Mouse (Mus musculus): Measurements from ENCODE around the gene Olfr806. TPM values are rescaled to one million over a fixed set of nuclear protein-coding genes. Genes with fewer than 3 reads are reported as not detected.

Olfr806 gene
- not detected for total RNA-seq (2021)
- long read RNA-seq, experiment 1: 0 reads
- long read RNA-seq, experiment 2: 0 reads

DNA sequence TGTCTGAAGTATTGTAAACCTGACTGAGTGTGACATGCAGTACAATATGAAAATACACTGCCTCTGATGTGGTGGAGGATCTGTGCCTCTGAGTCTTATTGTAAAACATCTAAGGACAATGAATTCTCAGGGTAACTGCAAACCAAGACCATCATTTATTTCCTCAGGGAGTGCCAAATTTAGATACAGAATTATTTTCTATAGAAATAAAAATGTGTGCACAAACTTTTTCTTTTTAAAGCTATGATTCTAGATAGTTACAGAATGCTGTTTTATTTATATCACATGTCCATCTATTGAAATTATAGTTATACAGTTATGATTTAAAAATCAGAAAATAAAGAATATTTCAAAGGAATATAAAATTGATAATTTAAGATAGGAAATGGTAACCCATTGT lies at the start of gene Olfr806:
TSS of gene Olfr806 (minus strand) at position 101 of the 400 bp plus-strand sequence.
- no peak for DNase-seq (ENCODE audit: low spot score in 2 of 2)

DNA sequence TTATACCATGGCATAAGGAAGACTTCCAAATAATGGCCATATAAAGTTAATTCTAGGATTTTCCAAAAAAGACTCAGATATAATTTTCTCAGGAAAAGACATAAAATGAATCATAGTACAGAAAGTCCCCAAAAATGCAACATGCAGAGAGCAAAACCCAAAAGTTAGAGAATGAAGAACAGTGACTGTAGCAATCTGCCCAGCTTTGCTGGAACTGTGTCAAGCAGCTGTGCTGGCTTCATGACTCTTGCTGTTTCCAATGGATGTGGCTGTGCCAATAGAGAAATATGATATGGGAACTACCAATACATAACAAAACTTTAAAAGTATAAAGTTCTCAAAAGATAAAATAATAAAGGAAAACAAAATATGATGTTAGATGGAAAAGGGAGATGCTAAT lies 36.4 kb upstream of the Olfr806 start:
- no peak for DNase-seq (ENCODE audit: low spot score in 2 of 2)

DNA sequence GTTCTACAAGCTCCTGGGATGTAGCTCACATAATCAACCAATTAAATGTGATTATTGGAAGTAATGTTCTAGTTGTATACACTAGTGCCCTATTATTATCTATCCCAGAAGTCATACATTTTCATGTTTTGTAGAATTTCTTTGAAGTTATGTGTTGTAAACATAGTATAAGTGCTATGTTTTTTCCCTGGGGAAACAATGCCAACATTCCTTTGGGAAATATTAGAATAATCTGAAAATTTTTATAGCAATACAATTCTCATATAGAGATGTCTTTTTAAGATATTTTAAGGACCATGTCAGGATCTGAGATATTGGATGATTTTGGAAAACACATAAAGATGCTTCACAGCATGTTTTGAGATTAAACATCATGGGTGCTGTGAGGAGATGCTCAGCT lies 32.6 kb upstream of the Olfr806 start, which contains the start of gene Olfr809:
TSS of gene Olfr809 (plus strand) at position 301 of the 400 bp plus-strand sequence.
- DNase-seq (ENCODE audit: low spot score in 2 of 2): no peak

DNA sequence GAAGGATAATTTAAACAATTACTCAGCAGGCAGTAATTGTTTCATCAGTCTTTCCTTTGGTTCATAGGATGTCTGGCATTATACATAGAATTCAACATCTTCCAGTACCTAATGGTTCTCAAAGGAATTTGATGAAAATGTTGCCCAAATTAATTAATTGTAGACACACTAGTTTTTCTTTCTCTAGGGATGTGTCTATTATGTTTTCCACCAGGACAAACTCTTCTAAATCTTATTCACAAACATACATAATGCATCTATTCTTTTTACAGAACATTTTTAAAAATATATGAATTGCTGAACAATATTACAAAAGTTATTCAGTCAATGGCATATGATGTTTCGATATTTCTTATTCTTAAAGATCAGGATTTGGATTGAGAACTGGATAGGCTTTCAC lies 23.5 kb upstream of the Olfr806 start, which contains the start of gene Olfr808:
TSS of gene Olfr808 (plus strand) at position 301 of the 400 bp plus-strand sequence.
- DNase-seq (ENCODE audit: low spot score in 2 of 2): no peak

GRCm38 (mm10) chr10:129757693-129758092 lies 16.0 kb upstream of the Olfr806 start, which contains the start of gene Olfr807:
TSS of gene Olfr807 (minus strand) at chr10:129757793.
- DNase-seq (ENCODE audit: low spot score in 2 of 2): no peak

- DNase-seq (ENCODE audit: low spot score in 2 of 2): no peak
Measured at GRCm38 (mm10) chr10:129729275-129729674, 12.4 kb downstream of the Olfr806 start, which contains the start of gene Olfr805. TSS of gene Olfr805 (minus strand) at chr10:129729375.

GRCm38 (mm10) chr10:129702910-129703309 lies 38.8 kb downstream of the Olfr806 start, which contains the start of gene Olfr804:
TSS of gene Olfr804 (plus strand) at chr10:129703210.
- no peak for DNase-seq (ENCODE audit: low spot score in 2 of 2)

GRCm38 (mm10) chr10:129694186-129694585 lies 47.5 kb downstream of the Olfr806 start, which contains the start of gene Olfr803:
TSS of gene Olfr803 (minus strand) at chr10:129694286.
- no peak for DNase-seq (ENCODE audit: low spot score in 2 of 2)

DNA sequence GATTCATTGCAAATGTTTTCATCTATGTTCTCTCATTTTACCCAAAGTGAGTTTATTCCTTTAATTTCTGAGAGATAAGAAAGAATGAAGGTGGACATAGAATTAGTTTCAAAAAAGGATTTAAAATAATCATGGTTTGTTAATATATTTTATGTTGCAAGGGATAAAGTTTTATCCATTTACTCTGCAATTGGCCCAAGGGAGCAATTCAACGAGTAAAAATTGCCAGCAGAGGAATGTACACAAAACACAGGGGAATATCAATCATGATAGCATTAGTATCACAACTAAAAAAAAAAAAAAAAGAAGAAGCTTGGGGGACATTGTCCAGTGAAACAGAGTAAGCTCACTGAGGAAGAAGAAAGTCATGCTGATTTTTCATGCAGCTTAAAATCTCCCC lies 53.7 kb downstream of the Olfr806 start, which contains the start of gene Olfr802:
TSS of gene Olfr802 (minus strand) at position 101 of the 400 bp plus-strand sequence.
- no peak for DNase-seq (ENCODE audit: low spot score in 2 of 2)

Small RNA genes within 50 kb of the gene (microRNA-seq; reads per million reads assigned to microRNA genes)
- gene Gm24485: not detected

Other genes starting within 250 kb of the Olfr806 start
- gene Olfr790, start 243.4 kb downstream of the Olfr806 start, total RNA-seq (2021): not detected
- not detected for gene Olfr791, start 220.1 kb downstream of the Olfr806 start, total RNA-seq (2021)
- gene Olfr792, start 202.8 kb downstream of the Olfr806 start, total RNA-seq (2021): not detected
- not detected for gene Olfr794, start 174.3 kb downstream of the Olfr806 start, total RNA-seq (2021)
- gene Olfr796, start 129.4 kb downstream of the Olfr806 start, total RNA-seq (2021): not detected
- gene Olfr798, start 114.0 kb downstream of the Olfr806 start, total RNA-seq (2021): not detected
- gene Olfr799, start 104.4 kb downstream of the Olfr806 start, total RNA-seq (2021): not detected
- gene Olfr800, start 84.2 kb downstream of the Olfr806 start, total RNA-seq (2021): not detected
- not detected for gene Olfr801, start 68.1 kb downstream of the Olfr806 start, total RNA-seq (2021)
- not detected for gene Olfr802, start 53.8 kb downstream of the Olfr806 start, total RNA-seq (2021)
- not detected for gene Olfr803, start 47.6 kb downstream of the Olfr806 start, total RNA-seq (2021)
- gene Olfr804, start 38.7 kb downstream of the Olfr806 start, total RNA-seq (2021): not detected
- not detected for gene Olfr805, start 12.5 kb downstream of the Olfr806 start, total RNA-seq (2021)
- gene Olfr807, start 15.9 kb upstream of the Olfr806 start, total RNA-seq (2021): not detected
- gene Olfr808, start 23.6 kb upstream of the Olfr806 start, total RNA-seq (2021): not detected
- gene Olfr809, start 32.7 kb upstream of the Olfr806 start, total RNA-seq (2021): not detected
- gene Olfr810, start 53.0 kb upstream of the Olfr806 start, total RNA-seq (2021): not detected
- gene Olfr811, start 62.5 kb upstream of the Olfr806 start, total RNA-seq (2021): not detected
- gene Olfr812, start 104.2 kb upstream of the Olfr806 start, total RNA-seq (2021): not detected
- gene Olfr813, start 113.4 kb upstream of the Olfr806 start, total RNA-seq (2021): not detected
- not detected for gene Olfr814, start 137.9 kb upstream of the Olfr806 start, total RNA-seq (2021)
- gene Olfr815, start 163.9 kb upstream of the Olfr806 start, total RNA-seq (2021): not detected
- not detected for gene Olfr816, start 173.7 kb upstream of the Olfr806 start, total RNA-seq (2021)
- gene Olfr818, start 207.2 kb upstream of the Olfr806 start, total RNA-seq (2021): not detected
- not detected for gene Olfr819, start 225.3 kb upstream of the Olfr806 start, total RNA-seq (2021)
- gene Olfr247, start 234.2 kb upstream of the Olfr806 start, total RNA-seq (2021): not detected
- gene Gm10310, start 243.1 kb upstream of the Olfr806 start, total RNA-seq (2021): not detected

Measured in adrenal gland, postnatal 4 days (tissue).